Mouse (Mus musculus): Measurements from ENCODE around the gene Tmem88b.
A peak's percentile ranks its signal among the peaks of the same experiment; 100 is the strongest.
"Not testable (repeated sequence)": the region's sequence is repeated elsewhere in the genome, so short reads cannot be mapped to it uniquely, and the experiment has no call there.

The Tmem88b gene

DNA sequence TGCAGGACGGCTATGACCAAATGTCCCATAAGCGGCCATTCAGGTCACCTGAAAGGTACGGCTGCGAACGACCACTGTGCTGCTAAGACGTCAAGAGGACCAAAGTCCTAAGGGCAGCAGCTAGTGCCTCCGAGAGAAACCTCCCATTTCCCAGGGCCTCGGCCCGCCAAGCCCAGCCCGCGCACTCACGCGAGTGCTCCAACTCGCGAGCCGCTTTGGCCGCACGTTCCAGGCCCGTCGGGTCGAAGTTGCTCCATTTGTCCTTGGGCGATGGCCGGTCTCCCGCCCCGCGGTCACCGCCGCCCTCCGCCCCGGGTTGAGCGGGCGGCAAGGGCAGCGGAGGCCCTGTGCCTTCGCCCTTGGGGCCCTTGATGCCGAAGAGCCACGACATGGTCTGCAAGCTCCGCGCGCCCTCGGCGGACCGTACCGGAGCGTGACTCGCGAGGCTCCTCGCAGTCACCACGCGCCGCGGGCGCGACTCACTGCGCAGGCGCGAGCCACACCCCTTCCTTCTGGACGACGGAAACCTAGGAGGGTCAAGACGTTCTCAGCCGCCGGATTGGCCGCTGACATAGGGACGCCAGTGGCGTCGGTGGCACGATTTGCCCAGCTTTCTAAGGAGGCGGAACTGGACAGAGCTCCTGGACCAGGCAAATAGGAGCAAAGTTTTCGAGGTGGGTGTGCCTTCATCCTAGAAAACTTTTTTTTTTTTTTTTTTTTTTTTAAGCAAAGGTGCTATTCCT lies 24.9 kb downstream of the Tmem88b start, which contains the start of gene Atad3a:
Gene Atad3a (minus strand): TSS at position 481 of the 743 bp plus-strand sequence.
- DNase-seq (ENCODE audit: low spot score): peak; percentile 96

DNA sequence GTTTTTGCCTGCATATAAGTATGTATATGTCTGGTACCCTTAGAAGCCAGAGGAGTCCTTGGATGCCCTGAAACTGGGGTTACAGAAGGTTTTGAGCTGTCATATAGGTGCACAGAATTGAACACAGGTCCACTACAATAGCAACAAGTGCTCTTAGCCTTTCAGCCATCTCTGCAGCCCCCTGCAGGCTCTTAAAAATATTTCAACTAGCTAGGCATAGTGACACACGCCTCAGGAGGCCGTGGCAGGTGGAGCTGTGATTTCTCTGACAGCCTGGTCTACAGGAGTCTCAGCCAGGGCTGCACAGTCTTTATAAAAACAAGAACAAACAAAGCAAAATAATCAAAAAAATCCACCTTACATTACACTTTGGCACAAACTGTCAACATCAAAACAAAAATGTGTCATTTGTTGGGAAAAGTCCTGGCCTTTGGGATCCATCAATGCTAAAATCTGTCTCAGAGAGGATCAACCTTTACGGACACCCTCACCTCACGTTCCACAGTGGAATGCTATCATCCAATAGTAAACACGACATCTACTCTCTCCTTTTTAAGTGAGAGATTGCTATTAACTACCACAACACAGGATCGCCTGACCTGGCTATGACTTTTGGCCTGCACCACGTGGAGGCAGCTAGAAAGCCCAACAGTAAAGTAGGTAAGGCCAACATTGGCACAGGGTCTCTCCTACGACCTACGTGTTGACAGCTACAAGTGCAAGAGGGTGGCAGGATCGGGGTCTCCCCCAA lies 25.6 kb downstream of the Tmem88b start:
- no peak for DNase-seq (ENCODE audit: low spot score)

DNA sequence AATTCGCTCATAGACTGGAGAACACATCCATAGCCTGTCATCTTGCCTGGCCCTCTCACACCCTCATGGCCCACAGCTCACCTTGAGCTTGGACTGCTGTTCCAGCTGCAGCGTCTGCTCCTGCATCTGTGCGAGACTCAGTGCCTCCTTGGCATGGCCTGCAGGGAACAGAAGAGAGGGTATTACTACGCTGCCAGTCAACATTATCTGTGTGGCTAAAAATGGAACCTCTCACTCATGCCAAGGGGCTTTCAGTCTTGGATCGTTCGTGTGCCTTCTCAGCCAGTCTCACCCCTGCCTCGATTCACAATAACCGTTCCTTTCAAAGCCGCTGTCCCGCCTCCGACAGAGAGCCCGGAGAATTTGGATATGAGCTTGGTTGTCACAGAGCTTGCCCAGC lies 28.7 kb downstream of the Tmem88b start:
- no peak for DNase-seq (ENCODE audit: low spot score)

DNA sequence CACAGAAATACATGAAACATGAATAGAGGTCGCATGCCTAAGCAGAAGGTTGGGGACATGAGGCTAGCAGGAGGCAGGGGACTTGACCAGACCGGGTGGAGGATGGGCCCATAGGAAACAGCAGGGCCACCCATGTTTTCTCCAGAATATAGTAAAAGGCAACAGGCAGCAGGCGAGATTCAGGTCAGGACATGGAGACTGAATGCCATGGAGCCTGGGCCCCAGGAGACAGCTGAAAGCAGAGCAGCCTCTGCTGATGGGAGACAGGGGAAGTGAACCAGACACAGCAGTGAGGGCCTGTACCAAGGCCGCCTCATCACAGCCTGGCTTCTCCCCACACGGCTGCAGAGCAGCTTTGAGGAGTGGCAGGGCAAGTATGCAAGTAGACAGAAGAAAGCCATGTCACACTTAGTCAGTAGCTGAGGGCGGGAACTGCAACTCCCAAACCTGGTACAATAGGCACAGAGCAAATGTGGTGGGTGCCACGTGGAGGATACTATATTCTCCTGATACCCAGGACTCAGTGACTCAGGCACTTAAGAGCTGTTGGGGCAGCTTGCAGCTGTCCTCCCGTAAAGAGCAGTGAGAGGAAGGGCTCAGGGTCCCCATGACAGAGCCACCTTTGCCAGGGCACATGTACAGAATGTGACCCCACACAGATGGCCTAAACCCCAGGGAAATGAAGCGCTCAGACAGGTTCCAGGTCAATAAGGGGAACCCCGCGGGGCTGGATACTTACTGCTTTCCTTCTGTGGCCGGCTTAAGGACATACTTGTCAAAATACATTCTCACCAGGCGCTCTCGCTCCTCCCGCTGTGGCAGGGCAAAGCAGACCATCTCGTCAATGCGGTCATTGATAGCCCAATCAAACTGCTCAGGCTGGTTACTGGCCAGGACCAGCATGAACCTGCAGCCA lies 38.8 kb downstream of the Tmem88b start:
- DNase-seq (ENCODE audit: low spot score): no peak

DNA sequence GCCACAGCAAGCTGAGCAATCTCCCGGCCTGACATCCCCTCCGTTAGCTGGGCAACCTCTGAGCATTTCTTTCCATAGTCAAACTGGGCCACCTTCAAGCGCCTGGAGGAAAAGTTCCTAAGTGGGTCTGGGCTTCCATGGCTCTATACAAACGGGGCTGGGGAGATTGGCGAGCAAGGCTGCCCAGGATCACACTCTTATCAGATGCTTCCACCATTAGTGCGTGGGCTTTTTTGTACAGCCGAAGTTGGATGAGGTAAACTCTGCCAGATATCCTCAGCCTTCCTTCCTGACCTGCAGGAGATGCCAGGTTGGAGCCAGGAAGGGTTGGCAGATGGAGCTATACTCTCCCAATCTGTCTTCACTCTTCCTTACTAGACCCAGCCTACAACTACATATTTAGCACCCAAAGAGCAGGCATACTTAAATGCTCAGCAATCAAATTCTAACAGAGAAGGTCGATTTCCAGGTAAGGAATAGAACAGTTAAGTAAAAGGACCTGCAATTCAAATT lies 39.6 kb downstream of the Tmem88b start:
- DNase-seq (ENCODE audit: low spot score): no peak

DNA sequence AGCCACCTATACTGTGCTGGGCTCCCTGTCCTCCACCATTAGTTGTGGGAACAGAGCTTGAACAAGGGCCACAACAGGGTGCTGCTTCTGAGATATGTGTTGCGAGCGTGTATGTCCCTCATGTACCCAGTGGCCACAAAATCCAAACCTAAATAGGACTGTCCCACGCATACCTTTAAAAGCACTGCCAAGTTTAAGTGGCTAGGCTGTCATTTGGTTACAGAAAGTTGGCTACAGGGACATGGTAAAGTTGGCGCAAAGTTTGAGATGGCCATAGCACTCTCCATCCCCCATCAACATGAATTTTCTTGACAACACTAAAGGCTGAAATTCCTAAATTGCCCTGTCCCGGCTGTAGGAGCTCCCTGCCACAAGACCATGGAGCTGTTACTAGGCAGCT lies 40.5 kb downstream of the Tmem88b start:
- no peak for DNase-seq (ENCODE audit: low spot score)

DNA sequence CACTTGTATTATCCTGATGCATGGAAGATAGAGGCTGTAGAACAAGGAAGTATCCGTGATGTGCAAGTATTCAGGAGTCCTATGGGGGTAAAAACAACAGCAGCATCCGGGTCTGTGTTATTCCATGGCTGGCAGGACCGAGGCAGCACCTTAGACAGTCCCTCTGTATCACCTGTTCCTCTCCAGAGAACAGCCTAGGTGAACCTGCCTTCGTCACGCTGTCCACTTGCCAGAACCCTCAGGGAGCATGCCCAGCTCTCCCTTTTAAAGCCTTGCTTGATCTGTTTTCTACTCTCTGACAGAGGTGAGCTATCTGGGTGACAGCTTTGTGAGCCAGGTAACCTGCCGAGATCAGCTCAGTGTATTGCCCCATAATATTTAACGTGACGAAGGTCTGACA lies 41.2 kb downstream of the Tmem88b start:
- no peak for DNase-seq (ENCODE audit: low spot score)

DNA sequence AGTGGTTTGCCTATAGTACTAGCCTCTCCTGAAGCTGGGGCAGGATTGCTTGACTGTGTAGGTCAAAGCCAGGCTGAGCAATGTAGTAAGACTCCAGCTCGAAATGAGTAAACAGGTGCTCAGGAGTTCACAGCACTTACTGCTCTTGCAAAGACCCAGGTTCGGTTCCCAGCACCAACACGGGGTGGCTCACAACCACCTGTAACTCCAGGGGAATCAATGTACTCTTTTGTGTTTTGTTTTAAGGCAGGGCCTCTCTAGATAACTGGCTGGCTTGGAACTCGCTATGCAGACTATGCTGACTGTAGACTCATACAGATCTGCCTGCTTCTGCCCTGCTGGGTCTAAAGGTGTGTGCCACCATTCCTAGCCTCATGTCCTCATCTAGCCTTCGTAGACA lies 43.0 kb downstream of the Tmem88b start:
- no peak for DNase-seq (ENCODE audit: low spot score)

DNA sequence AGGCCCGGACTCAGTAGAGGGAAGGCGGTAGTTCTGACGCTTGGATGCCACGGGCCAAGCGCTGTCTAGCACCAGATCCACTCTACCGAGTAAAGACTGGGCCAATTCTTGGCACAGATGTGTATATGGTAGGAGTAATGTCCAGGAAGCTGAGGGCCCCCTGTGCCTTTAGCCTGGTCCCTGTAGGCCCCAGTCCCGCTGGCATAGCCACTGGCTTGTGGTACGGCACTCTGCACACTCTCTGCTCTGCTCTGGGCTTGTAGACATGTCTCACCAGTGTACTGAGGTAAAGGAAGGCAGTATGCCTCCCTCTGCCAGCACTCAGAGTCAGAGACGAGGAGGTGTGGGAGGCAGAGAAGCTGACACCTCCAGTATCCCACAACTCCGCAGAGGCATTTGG lies 45.0 kb downstream of the Tmem88b start:
- not testable (repeated sequence) for DNase-seq (ENCODE audit: low spot score)

DNA sequence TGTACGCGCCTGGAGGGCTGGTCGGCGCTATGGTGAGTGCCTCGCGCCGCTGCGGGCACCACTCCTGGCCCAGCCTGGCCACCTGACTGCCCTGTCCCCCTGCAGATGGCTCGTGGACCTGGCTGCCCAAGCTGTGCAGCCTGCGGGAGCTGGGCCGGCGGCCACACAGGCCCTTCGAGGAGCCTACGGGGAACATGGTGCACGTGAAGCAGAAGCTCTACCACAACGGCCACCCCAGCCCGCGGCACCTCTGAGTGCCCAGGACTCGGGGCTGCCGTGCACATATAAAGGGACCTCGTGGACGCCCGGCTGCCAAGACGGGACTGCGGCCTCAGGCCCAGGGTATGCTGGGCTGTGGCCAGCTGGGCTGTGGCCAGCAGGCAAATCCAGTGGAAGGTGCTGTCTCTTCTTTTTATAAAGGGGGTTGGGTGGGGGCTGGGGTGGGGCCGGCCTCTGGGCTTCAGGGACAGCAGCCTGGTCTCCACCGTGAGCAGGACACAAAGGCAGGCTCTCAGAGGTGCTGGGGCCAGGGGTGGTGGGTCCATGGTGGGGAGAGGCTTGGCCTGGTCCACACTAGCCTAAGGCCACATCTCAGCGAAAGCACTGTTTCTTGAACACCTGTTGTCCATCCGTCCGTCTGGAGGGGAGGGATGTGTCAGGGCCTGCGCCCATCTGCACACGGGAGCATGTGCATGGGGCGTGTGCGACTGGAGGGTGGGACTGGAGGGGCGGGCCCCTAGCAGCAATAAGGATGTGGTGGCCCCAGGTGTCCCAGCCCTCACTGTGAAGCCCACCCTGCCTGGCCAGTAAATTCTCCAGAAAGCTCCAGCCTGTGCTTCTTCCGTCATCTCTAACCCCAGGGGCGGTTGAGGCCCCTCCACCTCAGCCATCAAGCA lies 45.7 kb downstream of the Tmem88b start:
- DNase-seq (ENCODE audit: low spot score): no peak

DNA sequence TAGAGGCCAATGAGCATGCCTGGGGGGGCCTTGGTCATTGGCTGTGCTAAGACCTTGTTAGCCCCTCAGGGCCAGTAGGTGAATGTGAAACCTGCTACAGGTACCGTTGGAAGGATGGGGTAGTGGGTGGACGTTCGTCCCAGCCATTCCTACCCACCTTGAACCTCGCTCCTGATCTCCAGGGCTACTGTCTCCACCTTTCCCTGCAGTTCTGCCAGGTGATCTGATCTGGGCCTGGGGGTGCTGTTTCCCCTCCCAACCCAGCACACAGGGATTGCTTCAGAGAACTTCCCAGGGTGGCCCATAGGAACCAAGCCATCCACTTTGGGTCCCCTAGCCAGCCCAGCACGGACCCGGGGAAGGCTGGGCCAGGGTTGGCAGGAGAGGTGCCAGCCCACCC lies 46.5 kb downstream of the Tmem88b start:
- DNase-seq (ENCODE audit: low spot score): no peak

DNA sequence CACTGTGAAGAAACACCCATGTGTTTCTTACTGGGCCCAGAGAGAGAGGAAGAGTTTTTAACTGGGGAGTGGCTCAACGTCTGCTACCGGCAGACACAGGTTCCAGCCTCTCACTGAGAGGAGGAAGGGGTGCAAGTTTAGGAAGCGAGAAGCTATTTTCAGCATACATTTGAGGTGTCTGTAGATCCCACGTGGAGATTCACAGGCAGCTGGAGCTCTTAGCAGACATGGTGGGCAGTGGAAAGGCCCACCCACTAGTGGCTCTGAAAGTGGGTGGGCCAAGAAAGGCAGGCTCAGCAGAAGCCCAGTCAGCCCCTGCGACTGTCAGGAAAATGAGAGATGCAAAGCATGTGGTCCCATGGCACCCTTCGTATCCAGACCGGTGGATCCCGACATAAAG lies 47.4 kb downstream of the Tmem88b start:
- DNase-seq (ENCODE audit: low spot score): no peak

DNA sequence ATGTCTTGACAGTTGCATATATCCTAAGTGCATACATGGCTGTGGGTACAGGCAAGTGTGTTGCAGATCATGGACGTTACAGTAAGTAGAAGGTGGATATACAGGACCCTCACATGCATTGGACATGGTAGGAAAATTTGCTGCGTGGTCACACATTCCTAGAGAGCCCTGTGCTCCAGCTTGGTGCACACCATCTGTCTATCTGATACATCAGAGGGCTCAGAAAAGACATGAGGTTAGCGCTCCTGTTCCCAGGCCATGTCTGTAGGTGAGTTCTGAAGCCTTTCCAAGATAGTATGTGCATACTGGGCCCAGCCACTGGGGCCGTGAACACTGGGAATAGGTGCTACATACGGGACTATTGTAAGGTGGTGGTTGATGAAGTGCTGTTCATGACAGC lies 49.3 kb downstream of the Tmem88b start:
- DNase-seq (ENCODE audit: low spot score): no peak

DNA sequence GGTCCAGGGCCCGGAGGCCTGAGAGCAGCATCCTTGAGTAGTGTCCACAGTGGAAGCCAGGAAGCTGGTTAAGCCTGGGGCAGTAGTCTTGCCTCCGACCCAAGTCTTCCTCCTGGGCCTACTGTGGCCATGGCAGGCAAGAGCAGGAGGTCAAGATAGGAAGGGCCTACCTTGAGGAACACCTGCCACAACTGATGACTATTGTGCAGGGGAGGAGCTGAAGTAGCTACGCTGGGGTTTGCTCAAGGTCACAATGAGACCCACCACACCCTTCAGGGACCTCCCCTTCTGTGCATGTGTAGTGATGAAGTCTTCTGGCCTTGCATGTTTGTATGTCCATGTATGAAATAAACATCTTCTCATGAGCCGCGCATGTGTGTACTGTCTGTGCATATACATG lies 49.9 kb downstream of the Tmem88b start:
- DNase-seq (ENCODE audit: low spot score): no peak

DNA sequence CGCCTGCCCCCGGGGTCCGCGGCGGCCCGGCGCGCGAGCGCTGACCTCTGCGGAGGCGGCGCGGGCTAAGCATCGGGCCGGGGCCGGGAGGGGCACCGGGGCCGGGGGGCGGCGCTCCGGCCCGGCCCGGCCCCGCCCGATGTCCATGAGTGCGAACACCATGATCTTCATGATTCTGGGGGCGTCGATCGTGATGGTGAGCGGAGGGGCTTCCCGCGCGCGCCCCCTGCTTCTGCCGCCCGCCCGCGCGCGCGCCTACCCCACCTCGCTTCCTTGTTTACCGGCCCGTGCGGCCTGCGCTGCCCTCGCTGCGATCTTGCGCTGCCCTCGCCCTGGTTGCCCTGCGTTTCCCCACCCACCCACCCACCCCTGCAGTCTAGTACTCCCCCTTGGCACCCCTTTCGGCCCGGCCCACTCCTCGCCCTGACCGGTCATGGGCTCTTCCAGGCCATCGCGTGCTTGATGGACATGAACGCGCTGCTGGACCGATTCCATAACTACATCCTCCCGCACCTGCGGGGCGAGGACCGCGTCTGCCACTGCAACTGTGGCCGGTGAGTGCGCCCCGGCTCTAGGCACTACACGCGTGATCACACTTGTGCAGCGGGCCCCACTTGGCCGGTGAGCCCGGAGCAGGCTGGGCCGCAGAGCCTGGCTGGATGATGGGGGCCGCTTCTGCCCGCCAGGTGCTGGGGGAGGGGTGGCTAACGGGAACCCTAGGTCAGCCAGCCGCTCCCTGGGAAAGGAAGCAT lies 50.5 kb downstream of the Tmem88b start:
- DNase-seq (ENCODE audit: low spot score): peak; percentile 24

DNA sequence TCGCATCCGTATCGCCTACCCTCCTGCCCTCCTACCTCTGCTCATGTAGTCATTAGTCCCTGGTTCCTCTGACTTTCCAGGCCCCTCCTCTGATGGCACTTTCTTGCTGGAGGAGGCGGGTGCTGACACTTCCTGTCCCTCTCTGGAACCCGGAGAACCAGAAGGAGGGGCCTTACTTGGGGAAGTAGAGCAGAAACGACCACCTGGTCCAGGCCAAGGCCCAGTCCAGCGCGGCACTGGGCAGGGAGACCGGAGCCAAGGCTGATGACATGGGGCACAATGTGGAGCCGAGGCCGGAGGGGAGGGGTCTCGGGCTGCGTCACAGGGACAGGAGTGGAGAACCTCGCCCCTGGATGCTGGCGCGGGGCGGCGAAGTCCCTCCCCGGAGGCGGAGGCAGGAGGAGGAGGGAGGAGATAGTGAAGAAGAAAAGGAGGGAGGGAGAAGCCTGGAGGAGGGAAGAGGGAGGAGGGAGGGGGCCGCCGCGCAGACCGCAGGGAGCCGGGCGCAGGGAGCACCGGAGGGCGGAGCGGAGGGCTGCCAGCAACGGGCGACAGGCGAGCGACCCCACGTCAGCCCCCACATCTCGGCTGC lies 51.2 kb downstream of the Tmem88b start, which contains the start of gene Tmem240:
Gene Tmem240 (plus strand): TSS at position 451 of the 592 bp plus-strand sequence.
- peak; percentile 74 for DNase-seq (ENCODE audit: low spot score)

DNA sequence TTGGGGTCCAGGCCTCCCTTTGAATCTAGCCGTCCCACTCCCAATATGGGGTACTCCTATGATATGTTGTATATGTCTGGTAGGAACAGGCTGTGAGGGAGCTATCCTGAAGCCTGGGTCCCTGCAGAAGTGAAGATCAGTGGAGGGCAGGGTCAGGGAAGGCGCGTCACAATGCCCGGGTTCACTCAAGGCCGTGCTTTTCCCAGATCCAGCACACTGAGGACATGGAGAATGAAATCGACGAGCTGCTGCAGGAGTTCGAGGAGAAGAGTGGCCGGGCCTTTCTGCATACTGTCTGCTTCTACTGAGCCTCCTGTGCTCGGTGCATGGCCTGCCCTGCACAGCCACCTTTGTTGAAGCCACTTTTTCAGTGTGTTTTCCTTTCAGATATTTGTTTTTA lies 52.4 kb downstream of the Tmem88b start:
- DNase-seq (ENCODE audit: low spot score): no peak

Data from ovary, postnatal 14 days (tissue).